Mouse (Mus musculus): ENCODE data around the gene Gal3st2c.

GRCm38 (mm10) chr1:93988786-93989185, 1.5 kb upstream of the Gal3st2c start:
- TF ChIP-seq POLR2A (IDR thresholded peaks at IDR 0.05; ENCODE audit: low read depth, low read length) (no peak), MEF2A (IDR thresholded peaks at IDR 0.05; ENCODE audit: borderline replicate concordance, low read depth, low read length) (no peak), TCF12 (IDR thresholded peaks at IDR 0.05; ENCODE audit: low read depth, low read length) (no peak), GABPA (IDR thresholded peaks at IDR 0.05; ENCODE audit: insufficient replicate concordance, low read depth, low read length) (no peak), ELF1 (IDR thresholded peaks at IDR 0.05; ENCODE audit: low read depth, low read length) (no peak)

Data from CH12.LX (cell line).